8 mouse cellular contexts compared by ENCODE assay signal in genomic region chr5:7960176-7960575, GRCm38 (mm10). TPM values are rescaled to one million over a fixed set of nuclear protein-coding genes. Genes with fewer than 3 reads are reported as not detected.
DNase-seq lines count a peak whose midpoint lies in the region; ATAC-seq lines count a peak whose summit lies in the region.

Gene Steap4, plus strand, starts transcription at chr5:7960457.

- peak; percentile 7 to 13 for DNase-seq in spleen, adult 18-20 months
- DNase-seq in spleen, postnatal 10 days (ENCODE audit: low spot score in 2 of 2) = no peak
- peak; percentile 57 to 62 for DNase-seq in heart, postnatal 10 days
- DNase-seq in kidney, postnatal 4 days = peak; percentile 43 to 62
- DNase-seq in mesoderm, embryonic 11.5 days (ENCODE audit: low read depth, low spot score) = peak; percentile 28
- DNase-seq in testis, postnatal 10 days (ENCODE audit: low spot score) = peak; percentile 56
- no peak for DNase-seq in layer of hippocampus, adult 11-12 months (ENCODE audit: low spot score)

- H3K36me3 ChIP-seq in forebrain, embryonic 12.5 days (replicated peaks) = no peaks in the 10 kb centered on the region

- H3K4me2 ChIP-seq in forebrain, embryonic 12.5 days = peak within 1 kb of the TSS; percentile 57

- no peaks in the 10 kb centered on the region for H3K9me3 ChIP-seq in forebrain, embryonic 12.5 days

- no peak for ATAC-seq in forebrain, embryonic 12.5 days (ENCODE audit: low FRiP score)

- peaks cover 7% of the 10 kb centered on the region; the same call in 1 of the 2 replicates for H3K4me1 ChIP-seq in forebrain, embryonic 12.5 days

- WGBS in forebrain, embryonic 12.5 days = 6% methylated on average over 20 of the region's 20 CpGs

- H3K27me3 ChIP-seq in forebrain, embryonic 12.5 days = no peaks in the 10 kb centered on the region

- peak within 1 kb of the TSS; percentile 40 for H3K9ac ChIP-seq in forebrain, embryonic 12.5 days

- H3K4me3 ChIP-seq in forebrain, embryonic 12.5 days (replicated peaks) = peak within 1 kb of the TSS; percentile 30

- intact Hi-C loops in heart, postnatal 10 days (cut with DNase I) = no loop called here

- no peak within 1 kb of the TSS for H3K27ac ChIP-seq in forebrain, embryonic 12.5 days

RNA-seq across cellular contexts. Expression of gene Steap4, which starts in this region (rescaled TPM):
- 0.19 and 0.38 TPM in 2 replicates for polyA plus RNA-seq in forebrain, embryonic 12.5 days (2016; fragmentation: Nextera tagmentation; extraction: Ambion mirVana)
- 10 to 100 TPM; 30.0 to 41.2 TPM for total RNA-seq in heart, postnatal 10 days (2021)

Comparison
In these comparisons a context has a peak if more than half of its experiments do, and no peak if none do; other contexts are left out.
1. DNase-seq: peak in spleen, adult 18-20 months (2 of 2), heart, postnatal 10 days (2 of 2), kidney, postnatal 4 days (2 of 2), mesoderm, embryonic 11.5 days (single experiment) and testis, postnatal 10 days (single experiment); none in spleen, postnatal 10 days (0 of 2) and layer of hippocampus, adult 11-12 months (single experiment).